Mouse (Mus musculus) embryonic fibroblast, embryonic 13.5 days (primary cell): ENCODE results near the gene Calcrl. TPM values are rescaled to one million over a fixed set of nuclear protein-coding genes. Genes with fewer than 3 reads are reported as not detected.
"Not testable (repeated sequence)": the region's sequence is repeated elsewhere in the genome, so short reads cannot be mapped to it uniquely, and the experiment has no call there.

Experiments
- H3K27ac ChIP-seq: 2 replicates; pipeline ENCODE4 v1.5.1; 2012; ENCODE audit warnings: low read length, control low read depth, inconsistent platforms; ENCODE audit not compliant: insufficient read depth
- H3K4me1 ChIP-seq: 2 replicates; pipeline ENCODE4 v1.6.1; 2011; ENCODE audit warnings: low read length; ENCODE audit not compliant: control insufficient read depth, insufficient read depth
- H3K4me3 ChIP-seq: 2 replicates; pipeline ENCODE4 v1.5.1; 2011; ENCODE audit warnings: mild to moderate bottlenecking, control low read depth, low read length; ENCODE audit not compliant: insufficient read depth
- CTCF ChIP-seq: IDR thresholded peaks from 2 replicates; pipeline ENCODE4 v1.5.1; 2011; ENCODE audit warnings: mild to moderate bottlenecking, control low read depth, low read length, moderate library complexity, borderline replicate concordance; ENCODE audit not compliant: insufficient read depth
- POLR2A ChIP-seq: IDR thresholded peaks from 2 replicates; pipeline ENCODE4 v1.6.1; 2011; ENCODE audit warnings: low read depth, mild to moderate bottlenecking, control low read depth, low read length, moderate library complexity
- polyA plus RNA-seq: library from polyadenylated mRNA; stranded (reverse); fragments of >200 nt; gene quantifications from 2 replicates; pipeline ENCODE4 v1.2.4, GENCODE M21; 2011; ENCODE audit warnings: low read depth; ENCODE audit not compliant: missing spikeins, insufficient read length

The Calcrl gene
- polyA plus RNA-seq, 1 experiment = 10.3 TPM

- no peak for TF ChIP-seq CTCF
- TF ChIP-seq POLR2A = no peak
- no peaks in the 10 kb centered on the region for H3K4me1 ChIP-seq
- no peak overlapping the region for H3K4me3 ChIP-seq
- H3K27ac ChIP-seq = no peak overlapping the region
Measured at GRCm38 (mm10) chr2:84396557-84396956, 28.7 kb downstream of the Calcrl start.

- no peak for TF ChIP-seq CTCF
- TF ChIP-seq POLR2A = no peak
- no peak overlapping the region for H3K27ac ChIP-seq
- no peaks in the 10 kb centered on the region for H3K4me1 ChIP-seq
- no peak overlapping the region for H3K4me3 ChIP-seq
Measured at GRCm38 (mm10) chr2:84393236-84393635, 32.0 kb downstream of the Calcrl start.

GRCm38 (mm10) chr2:84389075-84389474 is 36.1 kb downstream of the Calcrl start:
- no peak for TF ChIP-seq CTCF

GRCm38 (mm10) chr2:84388537-84388936 is 36.7 kb downstream of the Calcrl start:
- not testable (repeated sequence) for H3K4me3 ChIP-seq, H3K4me1 ChIP-seq, H3K27ac ChIP-seq

More at GRCm38 (mm10) chr2:84389075-84389474, 36.1 kb downstream of the Calcrl start:
- H3K4me3 ChIP-seq = no peak overlapping the region
- no peaks in the 10 kb centered on the region for H3K4me1 ChIP-seq
- H3K27ac ChIP-seq = no peak overlapping the region

GRCm38 (mm10) chr2:84388023-84388416 is 37.2 kb downstream of the Calcrl start:
- TF ChIP-seq CTCF (no peak), POLR2A (no peak)
- Histone ChIP-seq H3K4me1 (no peaks in the 10 kb centered on the region), H3K27ac (no peak overlapping the region), H3K4me3 (no peak overlapping the region)

DNA sequence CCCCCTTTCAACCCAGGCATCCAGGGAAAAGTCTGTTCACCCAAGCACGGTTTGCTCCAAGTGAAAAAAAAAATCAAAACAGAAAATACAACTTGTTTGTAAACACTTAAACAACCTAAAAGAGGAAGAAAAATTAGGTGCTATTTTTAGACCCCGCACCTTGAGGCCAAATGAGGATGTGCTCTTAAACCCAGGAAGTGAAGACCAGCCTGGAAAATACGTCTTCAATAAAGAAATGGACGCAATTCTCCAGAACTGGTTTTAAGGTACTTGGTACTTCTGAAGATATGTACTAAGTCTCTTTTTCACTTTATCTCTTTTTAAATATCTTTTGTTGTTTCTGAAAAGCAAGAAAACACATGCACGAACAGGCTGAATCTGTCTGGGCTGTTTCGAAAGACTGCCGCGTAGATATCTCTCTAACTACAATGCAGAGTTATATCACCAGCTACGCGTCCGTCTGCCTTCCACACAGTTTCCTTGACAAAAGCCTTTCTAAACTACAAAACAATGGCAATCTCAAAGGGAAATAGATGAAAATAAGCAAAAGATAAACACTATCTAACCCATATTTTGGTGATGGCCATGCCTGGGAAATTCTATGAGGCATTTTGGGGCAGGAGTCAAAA is 37.7 kb downstream of the Calcrl start:
- no peaks in the 10 kb centered on the region for H3K4me1 ChIP-seq
- H3K4me3 ChIP-seq = no peak overlapping the region
- TF ChIP-seq POLR2A (no peak), CTCF (no peak)
- no peak overlapping the region for H3K27ac ChIP-seq

- TF ChIP-seq POLR2A = no peak
- TF ChIP-seq CTCF = no peak
- Histone ChIP-seq H3K4me1 (no peaks in the 10 kb centered on the region), H3K4me3 (no peak overlapping the region), H3K27ac (no peak overlapping the region)
Measured at GRCm38 (mm10) chr2:84386563-84387393, 38.4 kb downstream of the Calcrl start.

GRCm38 (mm10) chr2:84384911-84385693 is 40.1 kb downstream of the Calcrl start:
- no peaks in the 10 kb centered on the region for H3K4me1 ChIP-seq

DNA sequence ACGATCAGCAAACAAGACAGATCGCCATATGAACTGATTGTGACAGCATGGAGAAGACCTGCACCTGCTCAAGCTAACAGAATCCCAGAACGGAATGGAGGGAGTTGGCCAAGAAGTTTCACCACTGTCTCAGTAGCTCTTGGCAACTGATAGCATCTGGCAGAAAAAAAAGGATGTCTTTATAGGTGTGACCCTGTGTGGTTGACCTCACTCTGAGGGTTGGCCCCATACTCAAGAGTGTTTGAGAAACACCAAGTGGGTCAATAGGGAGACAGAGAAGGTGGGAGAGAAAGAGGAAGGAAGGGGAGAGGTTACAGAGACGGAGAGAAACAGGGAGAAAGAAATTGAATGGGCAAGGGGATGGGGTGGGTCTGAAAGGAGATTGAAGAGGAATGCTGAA is 41.4 kb downstream of the Calcrl start:
- no peak overlapping the region for H3K27ac ChIP-seq
- H3K4me1 ChIP-seq = no peaks in the 10 kb centered on the region
- no peak for TF ChIP-seq CTCF
- TF ChIP-seq POLR2A = no peak
- H3K4me3 ChIP-seq = no peak overlapping the region

More at GRCm38 (mm10) chr2:84384911-84385693, 40.1 kb downstream of the Calcrl start:
- no peak overlapping the region for H3K4me3 ChIP-seq
- H3K27ac ChIP-seq = no peak overlapping the region
- TF ChIP-seq CTCF (no peak), POLR2A (no peak)

DNA sequence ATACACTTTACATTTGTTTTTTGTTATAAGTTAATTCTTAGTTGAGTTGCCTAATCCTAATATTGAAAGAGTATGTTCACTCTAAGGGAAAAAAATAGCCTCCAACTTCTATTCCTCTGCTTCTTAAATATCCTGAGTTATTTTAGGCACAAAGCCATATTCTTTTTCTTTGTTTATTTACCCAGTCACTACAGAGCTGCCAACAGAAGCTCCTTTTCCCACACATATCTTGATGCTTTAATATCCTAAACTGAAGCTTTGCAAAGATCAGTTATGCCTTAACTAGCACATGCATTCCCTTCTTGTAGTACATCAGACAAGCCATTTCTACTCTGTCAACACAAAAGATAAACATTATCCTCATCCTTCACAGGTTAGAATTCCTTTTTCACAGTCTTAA is 42.7 kb downstream of the Calcrl start:
- TF ChIP-seq CTCF = no peak
- no peak for TF ChIP-seq POLR2A
- no peaks in the 10 kb centered on the region for H3K4me1 ChIP-seq
- H3K4me3 ChIP-seq = no peak overlapping the region
- no peak overlapping the region for H3K27ac ChIP-seq
